Mouse (Mus musculus): Measurements from ENCODE around the gene Zbtb7b. TPM values are rescaled to one million over a fixed set of nuclear protein-coding genes. Genes with fewer than 3 reads are reported as not detected.

Zbtb7b gene
- total RNA-seq, 2 experiments from 2014 or later = 6.9 TPM

GRCm38 (mm10) chr3:89348911-89349868 lies 45.4 kb downstream of the Zbtb7b start:
- DNase-seq (ENCODE audit: extremely low spot score in 1 of 2, low spot score in 2 of 2) = peak in 1 of 2 experiments; percentile 75
- intact Hi-C loops (cut with DNase I) = loop anchor here (10.0 kb wide), 2 partner anchors 136 to 426 kb away; partner anchors contain the start of gene Ube2q1

- intact Hi-C loops (cut with DNase I) = loop anchor here (10.0 kb wide), 2 partner anchors 137 to 427 kb away; partner anchors contain the start of gene Ube2q1
- peak in 1 of 2 experiments; percentile 66 for DNase-seq (ENCODE audit: extremely low spot score in 1 of 2, low spot score in 2 of 2)
Measured at GRCm38 (mm10) chr3:89347916-89348315, 46.7 kb downstream of the Zbtb7b start.

DNA sequence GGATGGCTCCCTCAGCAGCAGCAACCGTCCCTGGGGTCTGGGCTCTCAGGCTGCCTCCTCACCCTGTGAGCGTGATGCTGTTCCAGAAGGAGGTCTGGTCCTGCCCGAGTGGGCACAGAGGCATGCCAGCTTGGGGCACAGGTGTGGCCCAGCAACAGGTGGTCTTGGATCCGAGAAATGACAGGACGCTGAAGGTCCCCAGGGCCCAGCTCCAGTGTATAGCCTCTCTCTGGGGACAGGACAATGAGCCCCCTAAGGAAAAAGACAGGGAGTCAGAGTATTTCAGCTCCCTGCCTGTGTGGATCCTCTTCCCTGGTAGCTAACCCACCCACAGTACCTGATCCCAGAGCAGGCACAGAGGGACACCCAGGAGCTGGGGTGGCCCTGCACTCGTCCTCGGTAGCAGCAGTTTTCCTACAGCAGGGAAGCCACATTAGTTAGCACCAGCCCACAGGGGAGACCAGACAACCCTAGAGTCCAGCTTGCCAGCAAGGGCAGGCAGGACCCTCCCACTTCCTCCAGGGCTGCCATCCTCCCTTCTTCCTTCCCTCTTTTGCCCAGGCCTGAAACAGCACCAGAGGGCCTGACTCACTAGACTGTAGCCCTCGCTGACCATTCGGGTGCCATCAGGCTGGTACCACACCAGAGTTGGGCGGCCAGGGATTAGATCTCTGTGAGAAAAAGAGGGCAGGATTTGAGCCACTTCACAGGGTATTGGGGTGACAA lies 47.6 kb downstream of the Zbtb7b start:
- intact Hi-C loops (cut with DNase I) = loop anchor here (10.0 kb wide), 2 partner anchors 138 to 428 kb away; partner anchors contain the start of gene Ube2q1
- DNase-seq (ENCODE audit: extremely low spot score in 1 of 2, low spot score in 2 of 2) = no peak

DNA sequence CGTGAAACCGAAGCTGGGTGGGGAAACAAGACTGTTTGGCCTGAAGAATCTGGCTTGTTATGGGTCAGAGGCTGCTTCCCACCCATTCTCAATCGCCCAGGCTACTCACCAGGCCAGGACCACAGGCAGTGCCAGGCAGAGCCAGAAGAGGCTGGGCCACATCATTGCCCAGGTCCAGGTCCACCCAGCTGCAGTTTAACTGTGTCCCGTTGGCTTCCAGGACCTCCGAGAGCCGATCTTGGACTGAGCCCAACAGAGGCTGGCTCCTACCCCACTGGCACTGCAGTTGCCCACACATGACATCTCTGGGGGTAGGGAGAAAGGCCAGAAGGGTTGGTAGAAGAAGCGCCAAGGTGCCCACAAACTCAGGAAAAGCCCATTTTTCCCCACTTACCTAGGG lies 51.3 kb downstream of the Zbtb7b start:
- intact Hi-C loops (cut with DNase I) = loop anchor here (10.0 kb wide), 2 partner anchors 142 to 432 kb away; partner anchors contain the start of gene Ube2q1
- DNase-seq (ENCODE audit: extremely low spot score in 1 of 2, low spot score in 2 of 2) = peak in 1 of 2 experiments; percentile 35

- intact Hi-C loops (cut with DNase I) = loop anchor here (10.0 kb wide), 2 partner anchors 143 to 433 kb away; partner anchors contain the start of gene Ube2q1
Measured at GRCm38 (mm10) chr3:89341794-89342193, 52.8 kb downstream of the Zbtb7b start.

DNA sequence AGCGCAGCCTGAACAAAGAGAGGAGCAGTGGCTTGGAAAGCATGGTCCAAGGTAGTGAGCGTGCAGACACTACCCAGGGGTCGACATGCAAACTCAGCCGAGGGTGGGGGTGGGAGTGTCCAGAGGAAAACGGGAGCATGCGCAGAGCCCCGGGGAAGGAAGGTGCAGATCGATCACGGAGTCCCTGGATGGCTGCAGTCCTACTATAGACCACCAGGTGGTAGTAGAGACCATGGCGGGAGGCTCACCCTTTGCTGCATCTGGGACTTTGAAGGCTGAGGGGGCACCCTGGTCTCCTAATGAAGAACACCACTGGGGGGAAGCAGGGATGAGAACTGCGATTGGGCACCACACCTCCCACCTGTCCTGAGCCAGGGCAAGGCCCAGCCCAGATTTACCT lies 54.1 kb downstream of the Zbtb7b start:
- intact Hi-C loops (cut with DNase I) = loop anchor here (10.0 kb wide), 2 partner anchors 144 to 434 kb away; partner anchors contain the start of gene Ube2q1
- peak; percentile 59 to 85 for DNase-seq (ENCODE audit: extremely low spot score in 1 of 2, low spot score in 2 of 2)

More at GRCm38 (mm10) chr3:89341794-89342193, 52.8 kb downstream of the Zbtb7b start:
- DNase-seq (ENCODE audit: extremely low spot score in 1 of 2, low spot score in 2 of 2) = peak in 1 of 2 experiments; percentile 30

DNA sequence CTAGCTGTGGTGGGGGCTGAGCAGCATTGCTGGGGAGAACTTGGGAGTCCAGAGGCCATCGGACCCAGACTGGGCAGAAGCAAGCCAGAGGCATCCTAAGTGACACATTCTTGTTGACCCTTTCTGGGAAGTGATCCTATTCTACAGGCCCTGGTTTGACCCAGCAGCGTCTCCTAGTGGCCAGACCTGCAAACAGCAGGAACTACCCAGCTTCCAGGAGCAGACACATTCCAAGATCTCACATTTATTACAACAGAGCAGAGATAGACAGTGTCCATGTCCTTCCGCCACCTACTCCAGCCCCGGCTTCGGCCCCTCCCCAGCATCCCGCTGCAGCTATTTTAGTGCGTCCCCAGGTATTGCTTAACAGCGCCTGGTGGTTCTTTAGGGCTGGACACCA lies 55.2 kb downstream of the Zbtb7b start:
- peak; percentile 66 to 72 for DNase-seq (ENCODE audit: extremely low spot score in 1 of 2, low spot score in 2 of 2)
- intact Hi-C loops (cut with DNase I) = no loop called here

DNA sequence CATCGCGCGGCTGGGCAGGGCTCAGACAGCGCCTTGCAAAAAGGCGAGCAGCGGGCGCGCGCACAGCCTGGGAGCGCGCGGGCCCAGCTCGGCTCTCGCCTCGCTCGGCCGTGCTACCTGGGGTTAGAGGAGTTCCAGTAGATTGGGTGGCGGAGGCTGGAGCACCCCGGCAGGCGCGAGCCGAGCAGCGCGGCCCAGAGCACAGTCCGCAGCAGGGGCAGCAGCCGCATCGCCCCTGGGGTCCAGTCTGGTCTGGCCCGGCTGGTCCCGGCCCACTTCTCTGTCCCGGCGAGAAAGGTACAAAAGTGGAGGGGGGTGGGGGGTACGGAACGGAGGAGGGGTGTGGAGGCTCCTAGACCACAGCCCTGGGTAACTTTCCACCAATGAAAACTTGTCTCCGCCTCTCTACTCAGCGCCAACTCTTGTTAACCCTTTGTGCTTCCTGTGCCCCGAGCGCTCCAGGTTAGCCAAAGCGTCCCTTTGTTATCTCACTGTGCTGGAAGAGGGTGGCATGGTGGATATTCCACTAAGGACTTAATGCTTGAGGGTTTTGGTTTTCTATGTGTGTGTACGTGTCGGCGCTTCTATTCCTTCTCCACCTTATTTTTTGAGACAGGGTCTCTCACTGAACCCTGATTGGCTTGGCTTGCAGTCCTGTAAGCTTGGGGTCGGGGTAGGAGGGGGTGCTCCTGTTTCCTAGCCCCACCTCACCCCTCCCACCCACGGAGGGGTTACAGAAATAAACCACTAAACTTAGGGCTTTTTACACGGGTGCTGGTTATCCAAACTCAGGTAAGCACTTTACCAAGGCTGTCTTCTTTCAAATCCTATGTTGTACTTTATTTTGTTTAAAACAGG lies 56.6 kb downstream of the Zbtb7b start, which contains the start of gene Efna4:
TSS of gene Efna4 (minus strand) at position 308 of the 858 bp plus-strand sequence.
- peak in 1 of 2 experiments; percentile 69 for DNase-seq (ENCODE audit: extremely low spot score in 1 of 2, low spot score in 2 of 2)
- intact Hi-C loops (cut with DNase I) = no loop called here

- intact Hi-C loops (cut with DNase I) = no loop called here
- no peak for DNase-seq (ENCODE audit: extremely low spot score in 1 of 2, low spot score in 2 of 2)
Measured at GRCm38 (mm10) chr3:89337062-89337720, 57.4 kb downstream of the Zbtb7b start.

DNA sequence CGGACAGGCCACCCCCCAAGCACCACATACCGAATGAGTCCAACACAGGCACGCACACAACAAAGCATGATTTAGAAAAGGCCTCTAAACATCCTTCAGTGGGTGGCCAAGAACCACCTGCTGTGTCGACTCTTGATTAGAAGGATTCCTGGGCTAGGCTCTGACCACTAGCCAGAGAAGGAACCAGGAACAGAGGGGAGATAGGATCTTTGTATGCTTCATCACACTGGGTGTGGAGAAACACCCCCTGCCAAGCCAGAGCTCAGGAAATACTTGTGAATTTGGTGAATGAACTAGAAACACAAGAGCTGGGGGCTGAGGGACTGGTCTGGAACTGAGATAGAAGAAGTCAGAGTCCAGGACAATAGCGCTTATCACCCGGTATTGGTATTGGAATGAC lies 58.0 kb downstream of the Zbtb7b start:
- intact Hi-C loops (cut with DNase I) = no loop called here
- DNase-seq (ENCODE audit: extremely low spot score in 1 of 2, low spot score in 2 of 2) = peak in 1 of 2 experiments; percentile 28

DNA sequence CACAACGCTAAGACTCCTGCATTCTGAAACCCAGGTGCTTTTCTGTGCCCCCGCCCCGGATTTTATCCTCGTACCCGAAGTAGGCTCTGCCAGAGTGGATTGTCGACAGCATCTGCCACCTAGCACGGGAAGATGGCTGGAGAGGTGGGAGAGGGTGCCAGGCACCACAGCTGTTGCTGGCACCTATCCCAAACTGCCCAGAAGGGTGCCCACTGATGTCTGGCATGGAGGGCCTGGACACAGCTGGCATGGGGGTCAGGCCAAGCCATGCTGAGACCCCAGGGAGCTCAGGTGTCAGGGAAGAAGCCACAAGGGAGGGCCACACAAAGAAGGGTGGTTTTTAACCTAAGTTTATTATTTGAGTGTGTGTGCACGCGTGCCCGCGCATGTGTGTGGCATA lies 61.5 kb downstream of the Zbtb7b start:
- peak in 1 of 2 experiments; percentile 45 for DNase-seq (ENCODE audit: extremely low spot score in 1 of 2, low spot score in 2 of 2)
- intact Hi-C loops (cut with DNase I) = no loop called here

GRCm38 (mm10) chr3:89332476-89332875 lies 62.1 kb downstream of the Zbtb7b start:
- intact Hi-C loops (cut with DNase I) = no loop called here
- peak in 1 of 2 experiments; percentile 54 for DNase-seq (ENCODE audit: extremely low spot score in 1 of 2, low spot score in 2 of 2)

DNA sequence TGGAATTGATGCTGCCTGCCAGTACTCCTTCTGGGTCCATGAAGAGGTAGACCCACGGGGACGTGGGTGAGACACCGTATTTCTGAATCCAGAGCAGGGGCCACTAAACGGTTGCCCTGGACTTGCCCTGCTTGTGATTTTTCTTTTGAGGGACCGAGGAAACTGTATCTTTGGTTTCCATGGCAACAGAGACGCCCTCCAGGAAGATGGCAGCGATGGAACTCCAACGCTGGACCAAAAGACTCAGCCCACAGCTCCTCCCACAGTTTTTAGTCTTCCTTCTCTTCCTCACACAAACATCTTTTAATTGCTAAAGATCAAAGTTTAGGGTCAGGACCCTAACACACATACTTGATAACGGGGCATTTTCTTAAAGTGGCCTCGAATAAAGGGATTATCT lies 62.6 kb downstream of the Zbtb7b start:
- DNase-seq (ENCODE audit: extremely low spot score in 1 of 2, low spot score in 2 of 2) = no peak
- intact Hi-C loops (cut with DNase I) = no loop called here

GRCm38 (mm10) chr3:89331561-89331960 lies 63.0 kb downstream of the Zbtb7b start:
- intact Hi-C loops (cut with DNase I) = no loop called here

DNA sequence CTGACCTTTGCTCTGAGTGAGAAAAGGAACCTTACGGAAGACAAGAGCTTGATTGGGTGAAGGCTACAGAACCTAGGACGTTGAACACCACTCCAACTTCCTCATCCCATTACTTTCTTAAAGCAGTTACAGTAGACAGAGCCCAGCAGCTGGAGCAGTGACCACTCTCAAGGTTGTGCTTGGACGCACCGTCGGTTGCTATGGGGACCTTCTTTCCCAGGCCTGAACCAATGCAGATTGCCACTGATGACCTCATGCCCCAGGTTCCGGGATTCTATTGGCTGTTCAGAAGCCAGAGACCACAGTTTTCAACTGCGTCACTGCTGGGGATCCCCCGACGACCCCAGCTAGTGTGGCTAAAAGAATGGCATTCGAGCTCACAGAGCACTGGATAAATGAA lies 63.6 kb downstream of the Zbtb7b start:
- no peak for DNase-seq (ENCODE audit: extremely low spot score in 1 of 2, low spot score in 2 of 2)
- intact Hi-C loops (cut with DNase I) = no loop called here

More at GRCm38 (mm10) chr3:89331561-89331960, 63.0 kb downstream of the Zbtb7b start:
- no peak for DNase-seq (ENCODE audit: extremely low spot score in 1 of 2, low spot score in 2 of 2)

- intact Hi-C loops (cut with DNase I) = no loop called here
Measured at GRCm38 (mm10) chr3:89330346-89330745, 64.2 kb downstream of the Zbtb7b start.

GRCm38 (mm10) chr3:89328623-89329022 lies 66.0 kb downstream of the Zbtb7b start:
- intact Hi-C loops (cut with DNase I) = no loop called here
- no peak for DNase-seq (ENCODE audit: extremely low spot score in 1 of 2, low spot score in 2 of 2)

More at GRCm38 (mm10) chr3:89330346-89330745, 64.2 kb downstream of the Zbtb7b start:
- DNase-seq (ENCODE audit: extremely low spot score in 1 of 2, low spot score in 2 of 2) = no peak

Data from left cerebral cortex, postnatal 10 days (tissue).